Mouse (Mus musculus): ENCODE results near the gene Cacnb2.
"Not testable (repeated sequence)": the region's sequence is repeated elsewhere in the genome, so short reads cannot be mapped to it uniquely, and the experiment has no call there.

Cacnb2 gene

DNA sequence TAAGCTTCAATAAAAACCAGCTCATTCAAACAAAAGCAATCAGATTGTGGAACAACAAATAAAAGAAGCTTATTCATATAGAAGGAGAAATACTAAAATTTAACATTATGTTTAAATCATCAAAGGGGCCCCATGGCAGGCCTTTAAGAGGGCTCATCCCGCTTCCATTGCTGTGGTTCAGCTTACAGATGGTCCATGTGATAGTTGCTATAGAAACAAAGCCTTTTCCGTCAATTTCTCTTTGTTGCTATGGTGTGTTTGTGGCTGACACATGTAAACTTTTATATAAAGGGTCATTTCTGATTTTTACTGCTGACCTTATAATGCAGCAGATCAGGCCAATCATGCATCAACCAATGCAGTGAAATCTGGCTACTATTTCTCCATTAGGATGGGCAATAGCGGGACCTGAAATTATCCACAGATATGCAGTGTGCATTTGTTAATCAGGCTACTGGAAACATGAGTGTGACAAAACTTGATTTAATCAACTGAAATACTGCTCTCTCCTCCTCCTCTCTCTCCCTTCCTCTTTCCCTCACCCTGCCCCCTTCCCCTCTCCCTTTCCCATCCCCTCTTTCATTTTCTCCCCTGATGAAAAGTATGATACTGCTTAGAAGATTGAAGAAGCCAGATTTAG lies 54.4 kb downstream of the Cacnb2 start:
- DNase-seq: no peak

DNA sequence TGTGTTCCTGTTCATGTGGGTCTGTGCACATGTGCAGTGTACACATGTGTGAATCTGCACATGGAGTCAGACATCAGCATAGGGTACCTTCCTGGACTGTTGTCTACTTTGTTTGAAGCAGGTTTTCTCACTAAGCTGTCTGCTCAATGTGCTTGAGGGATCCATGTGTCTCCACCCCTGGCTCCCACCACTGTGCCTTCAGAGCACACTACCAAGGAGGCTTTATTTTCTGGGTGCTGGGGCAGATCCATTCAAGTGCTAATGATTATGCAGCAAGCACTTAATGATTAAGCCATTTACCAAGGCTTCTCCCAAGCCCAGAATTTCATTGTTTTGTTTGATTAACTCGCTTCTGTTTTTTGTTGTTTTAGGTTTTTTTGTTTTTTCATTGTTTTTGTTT lies 62.3 kb downstream of the Cacnb2 start:
- DNase-seq: no peak

DNA sequence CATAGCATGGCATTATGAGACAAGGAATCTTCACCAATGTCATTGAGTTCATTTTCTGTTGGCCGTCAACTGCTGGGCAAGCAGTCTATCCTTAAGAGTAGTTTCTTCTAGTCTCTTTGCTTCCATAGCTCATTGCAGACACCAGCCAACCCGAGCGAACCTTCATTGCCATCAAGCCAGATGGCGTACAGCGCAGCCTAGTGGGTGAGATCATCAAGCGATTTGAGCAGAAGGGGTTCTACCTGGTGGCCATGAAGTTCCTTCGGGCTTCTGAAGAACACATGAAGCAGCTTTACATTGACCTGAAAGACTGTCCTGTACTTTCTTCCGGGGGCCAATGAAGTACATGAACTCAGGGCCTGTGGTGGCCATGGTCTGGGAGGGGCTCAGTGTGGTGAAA lies 69.2 kb downstream of the Cacnb2 start:
- no peak for DNase-seq

DNA sequence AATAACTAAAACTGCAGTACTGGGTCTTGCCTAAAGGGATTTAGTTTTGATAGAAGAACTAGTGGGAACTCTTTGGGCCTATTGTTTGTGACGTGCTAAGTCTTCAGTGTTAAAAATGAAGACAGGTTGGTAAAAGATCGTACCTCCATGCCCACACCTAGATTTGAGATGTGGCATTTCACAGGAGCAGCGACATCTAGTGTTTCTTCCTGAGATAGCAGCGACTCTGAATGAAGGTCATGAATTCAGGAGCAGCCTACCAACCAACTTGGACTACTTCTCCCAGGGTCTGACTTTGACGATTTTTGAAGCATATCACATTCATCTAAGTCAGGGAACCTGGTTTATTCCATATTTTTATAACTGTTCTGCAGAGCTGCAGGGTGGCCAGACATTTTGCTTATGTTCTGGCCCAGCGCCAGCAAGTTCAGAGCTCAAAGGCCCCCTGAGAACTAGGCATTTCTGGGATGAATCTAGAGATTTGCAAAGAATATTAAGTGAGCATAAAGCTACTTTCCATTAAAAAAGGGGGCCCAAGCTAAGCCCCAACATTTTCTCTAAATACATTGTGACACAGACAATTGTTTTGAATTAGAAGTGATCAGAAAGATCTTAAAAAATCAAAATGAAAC lies 74.1 kb downstream of the Cacnb2 start:
- peak; percentile 72 for DNase-seq

DNA sequence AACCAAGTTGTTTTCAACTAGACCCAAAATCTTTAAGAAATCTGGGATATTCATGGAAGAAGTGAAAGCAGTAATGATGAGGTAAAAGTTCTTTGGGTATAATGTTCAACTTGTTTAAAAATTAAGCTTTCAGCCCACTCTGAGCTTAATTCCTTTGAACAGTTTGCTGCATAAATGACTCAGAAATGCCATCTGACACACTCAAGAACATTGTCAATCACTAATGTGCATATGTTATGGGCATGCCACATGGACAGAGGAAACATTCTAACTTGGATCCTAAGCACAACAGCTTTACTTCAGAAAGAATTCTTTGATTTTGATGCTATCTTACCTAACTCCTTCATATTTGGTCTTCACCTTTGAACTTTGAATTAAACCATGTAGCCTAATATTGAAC lies 81.3 kb downstream of the Cacnb2 start:
- DNase-seq: no peak

DNA sequence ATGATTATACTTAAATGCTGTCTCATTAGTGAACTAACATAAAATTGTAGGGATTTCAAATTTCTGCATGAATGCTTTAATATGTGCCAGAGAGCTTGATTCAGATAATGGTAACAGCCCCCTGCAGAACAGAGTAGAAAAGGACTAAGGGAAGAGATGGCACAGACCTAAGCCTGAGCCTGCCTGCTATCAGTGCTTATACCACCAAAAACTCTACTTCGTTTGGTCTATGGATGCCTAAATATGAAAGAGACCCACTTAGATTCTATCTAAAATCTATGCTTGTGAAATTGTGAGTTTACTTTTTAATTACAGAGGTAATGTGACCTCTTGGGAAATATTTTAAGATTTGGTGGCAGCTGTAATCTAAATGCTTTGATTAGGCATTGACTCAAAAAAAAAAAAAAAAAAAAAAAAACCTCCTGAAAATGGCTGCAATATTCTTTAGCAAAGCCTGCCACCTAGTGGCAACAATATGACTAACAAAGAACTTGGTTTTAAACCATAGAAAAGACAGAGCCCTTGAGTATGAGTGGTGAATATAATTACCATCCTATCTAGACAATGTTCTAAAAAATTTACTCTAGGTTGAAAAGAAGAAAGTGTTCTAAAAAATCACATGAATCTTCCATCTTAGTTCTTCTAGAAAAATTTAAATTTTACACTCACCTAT lies 100.2 kb downstream of the Cacnb2 start:
- DNase-seq: peak; percentile 72

DNA sequence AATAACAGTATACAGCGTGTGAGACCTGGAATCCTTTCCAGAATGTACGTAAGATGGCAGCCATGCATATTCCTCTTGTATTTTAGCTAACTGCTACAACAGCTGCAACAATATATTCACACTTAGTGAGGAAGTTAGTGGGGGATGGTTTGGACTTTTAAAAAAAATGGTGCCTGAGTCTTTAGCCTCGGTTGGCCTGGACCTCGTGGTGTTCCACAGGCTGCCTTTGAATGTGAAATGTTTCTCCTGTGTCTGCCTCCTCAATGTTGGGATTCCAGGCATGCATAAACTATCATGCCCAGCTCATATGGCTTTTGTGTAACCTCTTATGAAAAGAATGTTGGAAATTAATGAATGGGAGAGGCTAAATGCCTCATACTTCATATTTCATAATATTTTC lies 100.8 kb downstream of the Cacnb2 start:
- no peak for DNase-seq

DNA sequence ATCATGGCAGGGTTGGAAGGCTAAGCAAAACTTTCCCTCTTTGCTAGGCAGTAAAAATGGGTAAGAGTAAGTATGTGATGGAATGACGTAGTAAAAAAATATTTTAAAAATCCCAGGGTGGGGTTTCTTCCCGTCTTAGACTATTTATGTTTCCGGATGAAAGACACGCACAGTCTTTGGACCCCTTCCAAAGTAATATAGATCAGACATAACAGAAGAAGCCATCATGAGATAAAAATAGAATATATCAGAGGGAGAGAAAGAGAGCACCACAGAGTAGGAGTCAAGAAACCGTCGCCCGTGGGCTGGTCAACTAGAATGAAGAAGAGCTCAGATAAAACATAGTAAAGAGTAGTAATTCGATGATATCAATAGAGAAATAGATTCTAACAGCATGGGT lies 107.4 kb downstream of the Cacnb2 start:
- DNase-seq: no peak

DNA sequence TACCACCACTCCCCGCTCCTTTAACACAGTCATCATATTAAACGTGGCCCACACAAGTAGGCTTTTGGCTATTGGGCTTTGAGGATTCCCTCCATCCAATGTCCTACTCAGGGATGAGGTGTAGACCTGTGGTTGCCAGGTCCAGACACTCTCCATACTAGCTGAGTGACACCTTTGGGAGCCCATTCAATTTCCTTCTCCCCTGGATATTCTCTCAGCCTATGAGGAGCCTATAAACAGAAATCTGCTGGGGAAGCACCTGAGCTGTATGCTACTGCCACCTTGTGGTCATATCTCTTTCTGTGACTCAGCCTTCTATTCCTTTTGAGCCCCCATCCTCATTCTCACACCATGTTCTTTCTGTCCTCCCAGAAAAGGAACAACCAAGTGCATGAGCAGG lies 108.9 kb downstream of the Cacnb2 start:
- peak; percentile 49 for DNase-seq

DNA sequence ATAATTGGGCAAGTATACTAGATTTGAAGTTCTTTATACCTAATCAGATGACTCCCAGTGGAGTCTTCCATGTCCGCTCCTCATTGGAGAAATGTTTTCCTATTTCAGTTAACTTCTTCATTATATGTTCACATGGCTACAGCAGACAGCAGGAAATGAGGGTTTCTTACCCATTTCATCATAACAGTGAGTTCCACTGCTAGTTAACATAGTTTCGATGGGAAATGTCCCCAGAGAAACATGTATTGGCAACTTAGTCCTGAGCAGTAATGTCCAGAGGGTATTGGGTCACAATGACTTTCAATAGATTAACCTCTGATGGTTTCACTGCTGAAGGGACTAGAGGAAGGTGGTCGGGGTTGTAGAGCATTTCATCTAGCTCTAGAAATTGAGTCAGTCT lies 110.2 kb downstream of the Cacnb2 start:
- no peak for DNase-seq

DNA sequence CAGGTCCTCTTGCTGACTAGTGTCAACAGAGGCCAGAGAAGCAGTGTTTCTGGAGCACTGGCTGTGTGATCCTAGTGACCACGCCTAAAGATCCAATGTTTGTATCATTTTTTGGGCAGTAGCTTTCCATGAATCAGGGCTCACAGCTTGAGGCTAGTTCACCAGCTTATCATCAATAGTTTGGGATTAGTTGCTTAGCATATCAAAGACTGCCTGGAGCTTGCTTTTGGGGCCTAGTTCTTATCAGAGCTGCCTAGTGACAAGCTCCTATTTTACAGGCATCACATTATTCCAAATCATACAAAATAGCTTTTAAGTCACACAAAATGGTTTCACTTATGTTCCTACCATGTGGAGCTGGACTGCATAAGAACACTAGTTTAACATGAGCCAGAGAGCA lies 113.8 kb downstream of the Cacnb2 start:
- DNase-seq: no peak

DNA sequence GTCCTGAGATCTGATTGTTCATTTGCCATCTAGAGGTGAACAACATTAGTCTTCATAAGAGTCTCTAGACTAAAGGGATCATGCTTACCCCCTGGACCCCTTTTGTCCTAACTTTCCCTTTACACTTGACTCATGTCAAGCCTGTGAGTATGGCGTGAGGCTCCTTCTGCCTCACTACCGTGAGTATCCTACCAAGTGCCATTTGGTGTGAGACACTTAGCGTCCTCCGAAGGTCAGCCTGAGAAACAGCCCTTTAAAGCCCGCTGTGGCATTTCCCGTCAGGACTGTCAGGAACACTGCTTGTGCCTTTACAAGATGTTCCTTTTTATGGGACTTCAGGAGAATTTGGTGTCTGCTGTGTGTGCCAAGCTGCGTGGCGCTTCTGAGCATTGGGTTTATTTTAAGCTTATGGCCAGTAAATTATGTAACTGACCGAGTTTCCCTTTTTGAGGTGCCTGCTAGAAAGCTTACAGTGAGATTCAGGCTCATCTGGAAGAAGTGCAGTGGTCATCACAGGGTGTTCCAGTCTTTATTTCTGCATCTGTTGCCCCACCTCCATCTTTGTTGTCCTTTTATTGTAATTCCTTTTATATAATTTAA lies 116.3 kb downstream of the Cacnb2 start:
- no peak for DNase-seq

DNA sequence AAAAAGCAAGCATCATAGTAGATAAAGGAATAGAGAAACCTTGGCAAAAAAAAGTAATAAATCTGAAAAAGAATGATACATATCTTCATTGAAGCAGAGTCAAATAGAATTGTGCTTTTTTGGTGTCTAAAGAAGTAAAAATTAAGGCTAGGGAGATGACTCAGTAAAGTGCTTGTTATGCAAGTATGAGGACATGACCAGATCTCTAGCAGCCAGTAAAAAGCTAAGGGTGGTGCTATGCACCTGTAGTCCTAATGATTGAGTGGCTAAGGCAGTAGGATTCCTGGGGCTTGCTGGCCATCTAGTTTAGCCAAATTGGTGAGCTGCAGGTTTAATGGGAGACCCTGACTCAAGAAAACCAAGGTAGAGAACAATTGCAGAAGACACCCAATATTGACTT lies 122.5 kb downstream of the Cacnb2 start:
- DNase-seq: no peak

DNA sequence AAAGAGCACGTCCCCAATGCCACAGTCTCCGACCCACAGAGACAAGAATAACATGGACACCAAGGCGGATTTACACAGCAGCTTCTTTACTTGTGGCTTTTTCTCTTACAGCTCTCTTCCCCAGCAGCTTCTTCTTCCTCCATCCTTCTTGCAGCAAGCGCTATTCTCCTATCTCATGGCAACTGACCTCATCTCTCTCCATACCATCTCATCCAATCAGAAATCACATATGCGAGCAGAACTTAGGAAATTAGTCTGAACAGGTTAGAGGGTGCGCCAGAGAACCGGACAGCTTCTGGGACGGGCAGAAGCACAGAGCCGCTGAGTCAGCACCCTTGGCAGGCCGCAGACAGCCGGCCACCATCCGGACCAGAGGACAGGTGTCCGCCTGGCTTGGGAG lies 123.7 kb downstream of the Cacnb2 start:
- not testable (repeated sequence) for DNase-seq

DNA sequence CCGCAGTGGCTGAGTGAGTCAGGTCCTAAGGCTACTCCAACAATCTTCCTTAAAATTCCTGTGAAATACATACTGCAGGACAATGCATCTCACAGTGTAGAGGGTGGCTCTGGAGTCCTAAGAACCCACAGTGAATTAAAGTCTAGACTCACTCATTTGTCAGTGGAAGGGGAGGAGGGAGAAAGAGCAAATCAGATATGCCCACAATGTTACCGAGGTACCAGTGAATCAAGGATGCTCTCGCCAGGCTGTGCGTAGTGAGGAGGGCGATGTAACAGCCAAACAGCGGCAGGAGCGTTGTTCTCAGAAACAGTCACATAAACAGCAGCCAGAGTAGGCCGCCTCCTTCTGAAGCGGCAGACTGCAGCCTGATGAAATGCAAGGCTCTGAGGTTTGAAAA lies 136.0 kb downstream of the Cacnb2 start:
- DNase-seq: peak; percentile 31

DNA sequence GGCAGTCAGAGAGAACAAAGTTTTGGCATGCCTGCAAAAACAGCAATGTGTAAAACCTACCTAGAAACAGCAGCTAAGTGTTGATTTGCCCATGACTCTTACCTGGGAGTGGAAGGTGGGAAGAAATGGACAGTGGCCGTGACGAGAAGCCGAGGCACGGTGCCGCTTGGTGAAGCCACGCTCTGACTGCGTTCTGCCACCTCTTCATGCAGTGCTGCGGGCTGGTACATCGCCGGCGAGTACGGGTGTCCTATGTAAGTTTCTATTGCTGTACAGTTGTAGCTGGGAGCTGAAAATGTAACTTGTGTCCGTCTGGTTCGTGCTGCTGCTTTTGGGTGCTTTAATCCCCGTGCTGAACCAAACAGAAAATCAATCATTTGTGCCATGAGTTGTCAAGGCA lies 136.6 kb downstream of the Cacnb2 start:
- no peak for DNase-seq

DNA sequence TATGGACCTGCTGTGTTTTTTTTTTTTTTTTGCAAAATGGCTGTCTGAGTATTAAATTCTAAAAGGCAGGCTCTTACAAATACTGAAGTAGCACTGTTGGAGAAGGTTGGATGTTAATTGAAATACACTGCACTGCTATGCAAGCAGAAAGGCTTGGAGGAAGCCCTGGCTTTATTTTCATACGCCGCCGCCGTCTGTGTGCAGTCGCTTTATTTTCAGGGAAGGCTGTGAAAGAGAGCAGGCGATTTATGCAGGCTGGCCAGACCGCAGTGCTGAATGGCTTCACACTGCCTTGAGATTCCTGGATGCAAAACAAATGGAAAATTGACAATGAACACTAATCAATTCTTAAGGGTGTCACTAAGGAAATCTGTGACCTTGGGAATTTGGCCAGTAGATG lies 137.5 kb downstream of the Cacnb2 start:
- peak; percentile 39 for DNase-seq

DNA sequence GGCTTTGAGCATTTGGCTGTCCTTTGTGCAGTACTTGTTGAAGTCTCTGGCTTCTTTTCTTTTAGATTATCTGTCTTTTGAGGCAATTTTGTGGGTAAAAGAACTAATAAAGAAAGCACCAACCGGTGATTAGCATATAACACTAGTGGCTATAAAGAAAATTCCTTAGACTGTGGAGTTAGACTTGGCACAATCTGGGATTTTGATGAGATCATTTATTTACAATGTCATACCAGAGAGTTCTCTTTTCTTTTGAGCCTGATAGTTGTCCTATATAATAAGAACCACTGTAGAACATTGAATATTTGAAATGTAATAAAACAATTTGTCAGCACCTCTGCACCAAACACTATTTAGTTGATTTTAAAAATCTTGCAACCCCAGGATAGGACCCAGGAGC lies 141.9 kb downstream of the Cacnb2 start:
- DNase-seq: no peak

DNA sequence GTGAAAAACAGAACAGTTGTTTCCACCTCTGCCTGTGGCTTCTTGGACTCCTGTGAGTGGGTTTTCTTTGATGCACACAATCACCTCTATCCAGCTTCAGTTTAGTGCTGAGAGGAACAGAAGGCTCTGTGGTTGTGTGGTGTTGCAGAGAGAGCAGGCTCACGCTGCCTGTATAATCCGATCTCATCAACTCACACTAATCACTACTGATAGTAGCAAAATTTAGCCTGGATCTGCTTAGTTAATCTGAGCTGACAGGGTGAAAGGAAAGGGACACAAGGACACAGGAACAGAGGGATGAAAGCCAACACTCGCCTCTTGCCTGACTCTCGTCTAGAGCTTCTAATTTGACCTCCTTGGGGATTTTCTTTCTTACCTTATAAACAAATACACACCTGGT lies 160.0 kb downstream of the Cacnb2 start:
- DNase-seq: no peak

DNA sequence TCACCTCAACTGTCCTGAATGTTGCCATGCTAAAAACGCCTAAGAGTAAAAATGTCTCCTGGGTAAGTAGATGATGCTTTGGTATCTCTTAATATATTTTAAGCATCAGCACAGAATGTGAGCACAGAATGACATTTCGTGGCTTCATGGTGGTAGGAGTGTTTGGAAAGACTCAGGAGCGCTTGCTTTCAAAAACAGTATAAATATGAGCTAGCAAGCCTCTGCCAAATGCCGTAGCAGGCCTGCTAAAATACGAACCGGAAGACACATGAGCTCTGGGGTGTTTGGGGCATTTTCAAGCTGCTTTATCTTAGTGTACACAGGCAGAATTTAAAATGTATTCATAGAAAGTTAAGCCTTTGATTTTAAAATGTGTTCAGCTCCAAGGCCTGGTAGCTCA lies 161.0 kb downstream of the Cacnb2 start:
- DNase-seq: no peak

DNA sequence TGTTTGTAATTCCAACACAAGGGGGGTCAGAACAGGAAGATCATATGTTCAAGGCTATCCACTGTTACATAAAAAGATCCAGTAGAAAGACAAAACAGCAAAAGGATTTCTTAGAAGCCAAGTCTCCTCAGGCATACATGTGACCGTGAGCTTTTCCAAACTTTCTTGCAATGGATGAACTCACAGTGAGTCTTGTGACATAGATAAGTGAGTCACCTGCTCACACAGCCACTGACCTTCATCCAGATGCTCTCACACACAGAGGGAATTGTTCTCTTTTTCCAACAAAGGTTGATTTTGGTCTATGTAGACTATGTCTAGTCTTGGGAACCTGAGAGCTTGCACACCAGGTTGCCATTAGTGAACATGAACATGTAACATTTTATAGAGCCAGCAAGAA lies 166.6 kb downstream of the Cacnb2 start:
- DNase-seq: no peak

DNA sequence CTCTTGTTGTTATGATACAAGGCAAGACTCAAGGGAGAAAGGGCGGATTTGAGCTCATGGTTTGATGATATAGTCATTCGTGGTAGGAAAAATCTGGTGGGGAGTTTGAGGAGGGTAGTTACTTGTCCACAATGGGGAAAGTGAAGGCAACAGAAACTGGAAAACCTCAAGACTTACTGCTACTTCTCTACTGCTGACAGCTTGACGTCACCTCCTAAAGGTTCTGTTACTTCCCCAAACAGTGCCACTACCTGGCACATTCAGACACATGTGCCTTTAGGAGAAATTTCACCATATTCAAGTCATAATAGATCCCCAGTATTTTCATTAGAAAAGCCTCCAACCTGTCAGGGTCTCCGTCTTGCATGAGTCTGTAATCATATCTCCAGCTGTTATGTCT lies 167.7 kb downstream of the Cacnb2 start:
- no peak for DNase-seq

DNA sequence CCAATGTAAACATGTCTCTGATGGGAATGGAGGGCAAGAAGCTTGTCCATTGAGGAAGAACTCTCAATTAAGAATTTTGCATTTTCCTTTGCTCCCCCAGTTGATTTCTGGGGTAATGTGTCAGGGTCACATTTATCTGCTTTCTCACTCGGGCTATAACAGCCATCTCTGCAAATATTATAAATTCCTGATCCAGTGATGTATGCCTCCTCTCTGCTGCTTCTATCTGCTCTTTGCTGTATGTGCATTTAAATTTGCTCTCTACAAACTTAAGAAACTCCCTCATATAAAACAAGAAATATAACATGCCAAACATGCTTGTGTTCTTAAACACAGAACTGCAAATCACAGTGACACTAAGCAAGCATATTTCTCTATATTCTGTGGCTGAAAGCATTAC lies 171.5 kb downstream of the Cacnb2 start:
- DNase-seq: no peak

DNA sequence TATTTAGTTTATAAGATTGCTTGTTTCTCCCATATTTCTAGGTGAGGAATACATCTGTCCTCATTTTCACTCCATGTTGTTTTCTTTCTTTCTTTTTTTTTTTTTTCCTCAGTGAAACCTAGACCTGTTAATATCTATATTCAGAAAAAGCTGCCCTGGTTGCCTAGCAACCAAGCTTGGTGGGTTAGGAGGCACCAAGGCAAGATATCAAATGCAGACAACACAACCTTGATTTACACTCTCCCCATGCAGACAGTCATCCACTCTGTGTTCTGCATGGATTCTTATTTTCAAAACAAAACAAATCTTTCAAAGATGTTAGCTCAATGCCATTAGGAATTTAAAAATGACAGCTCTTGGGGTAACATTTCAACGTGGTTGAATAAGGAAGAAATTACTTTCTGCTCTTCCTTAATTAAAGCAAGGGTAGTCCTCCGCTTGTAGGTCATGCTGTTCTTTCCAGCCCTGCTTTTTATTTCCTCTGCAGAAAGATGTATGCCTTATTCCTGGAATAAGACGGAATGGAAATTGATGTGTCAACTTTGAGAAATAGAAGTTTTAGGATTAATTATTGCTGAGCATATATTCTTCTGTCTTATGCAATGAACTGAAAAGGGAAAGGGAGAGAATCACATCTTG lies 172.1 kb downstream of the Cacnb2 start:
- DNase-seq: peak; percentile 4
